Mouse (Mus musculus) midbrain, embryonic 10.5 days (tissue): ENCODE results near the gene Cyp21a1. TPM values are rescaled to one million over a fixed set of nuclear protein-coding genes. Genes with fewer than 3 reads are reported as not detected.
A peak's percentile ranks its signal among the peaks of the same experiment; 100 is the strongest.
"Not testable (repeated sequence)": the region's sequence is repeated elsewhere in the genome, so short reads cannot be mapped to it uniquely, and the experiment has no call there.

Experiments
- DNase-seq: peaks from one replicate; pipeline ENCODE4 v3.0.0-alpha.2; 2017; ENCODE audit warnings: low spot score
- H3K27ac ChIP-seq: fragments of 300-500 bp; sonication (generic); replicated peaks from 2 replicates; pipeline ENCODE4 v1.5.1; 2016; ENCODE audit warnings: mild to moderate bottlenecking
- H3K27me3 ChIP-seq: fragments of 300-500 bp; sonication (generic); 2 replicates; pipeline ENCODE4 v1.6.1; 2016; ENCODE audit warnings: low read depth, mild to moderate bottlenecking; ENCODE audit not compliant: poor library complexity, severe bottlenecking
- H3K36me3 ChIP-seq: fragments of 300-500 bp; sonication (generic); 2 replicates; pipeline ENCODE4 v1.6.1; 2016; ENCODE audit warnings: mild to moderate bottlenecking, moderate library complexity
- H3K4me1 ChIP-seq: fragments of 300-500 bp; sonication (generic); 2 replicates; pipeline ENCODE4 v1.6.1; 2016
- H3K4me3 ChIP-seq: fragments of 300-500 bp; sonication (generic); 2 replicates; pipeline ENCODE4 v1.5.1; 2016; ENCODE audit warnings: mild to moderate bottlenecking, moderate library complexity
- H3K9me3 ChIP-seq: fragments of 300-500 bp; sonication (generic); replicated peaks from 2 replicates; pipeline ENCODE4 v1.6.1; 2016; ENCODE audit warnings: mild to moderate bottlenecking
- WGBS: fragments of 180-500 bp; shearing (Covaris S2); methylation state at CpG from one replicate; pipeline ENCODE4 v1.1.7; 2016; 5-methylcytosine and 5-hydroxymethylcytosine counted together
- polyA plus RNA-seq: library from polyadenylated mRNA; unstranded; fragments of >200 nt; fragmentation: Nextera tagmentation; extraction: Ambion mirVana; gene quantifications from 2 replicates; pipeline ENCODE4 v1.2.1, GENCODE M21; 2016

Gene Cyp21a1
- polyA plus RNA-seq, result not detected in 2 replicates

DNA sequence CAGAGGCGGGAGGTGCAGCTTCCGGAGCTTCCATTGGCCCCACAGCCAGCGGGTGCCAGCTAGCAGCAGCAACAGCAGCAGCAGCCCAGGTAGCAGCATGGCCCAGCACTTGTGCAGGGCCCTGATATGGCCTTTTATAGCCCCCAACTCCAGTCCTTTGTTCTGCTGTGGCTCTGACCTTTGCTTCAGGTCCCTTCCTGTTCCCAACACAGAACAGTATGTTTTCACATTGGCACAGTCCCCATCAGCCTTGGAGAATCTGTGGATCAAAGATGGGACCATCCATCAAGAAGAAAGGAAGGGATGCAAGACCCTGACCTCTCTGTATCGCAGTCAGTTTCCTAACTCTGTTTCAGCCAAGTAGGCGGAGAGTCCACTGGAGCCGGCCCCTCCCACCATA, at the start of gene Cyp21a1:
Gene Cyp21a1, minus strand, starts transcription at position 261 of the 400 bp plus-strand sequence.
- DNase-seq, H3K4me1 ChIP-seq, H3K36me3 ChIP-seq, H3K4me3 ChIP-seq, H3K27ac ChIP-seq, H3K9me3 ChIP-seq, H3K27me3 ChIP-seq: not testable (repeated sequence)
- WGBS, result 84% methylated on average over 6 of the region's 6 CpGs

DNA sequence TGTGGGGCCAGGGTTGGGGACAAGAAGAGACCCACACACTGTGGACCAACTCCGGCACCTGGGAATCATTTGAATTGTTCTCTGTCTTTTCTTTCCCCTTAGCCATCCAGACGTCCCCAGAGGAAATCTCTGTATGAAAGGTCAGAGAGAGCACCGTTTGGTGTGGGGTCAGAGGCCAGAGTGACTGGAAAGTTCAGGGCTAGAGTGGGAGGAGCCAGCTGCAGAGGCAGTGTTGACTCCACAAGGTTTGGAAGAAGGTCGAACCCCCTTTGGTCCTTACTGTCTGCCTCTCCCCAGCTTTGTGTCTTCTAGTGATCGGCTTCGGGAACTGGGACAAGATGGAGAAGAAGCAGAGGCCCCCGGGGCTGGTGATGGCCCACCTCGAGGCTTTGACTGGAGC, 49.1 kb upstream of the Cyp21a1 start:
- 83% methylated on average over 8 of the region's 8 CpGs for WGBS
- Histone ChIP-seq H3K4me3 (no peak overlapping the region), H3K4me1 (peaks cover 30% of the 10 kb centered on the region), H3K9me3 (no peaks in the 10 kb centered on the region), H3K36me3 (peaks cover 63% of the 10 kb centered on the region), H3K27me3 (no peaks in the 10 kb centered on the region), H3K27ac (no peak overlapping the region)
- DNase-seq, result no peak

DNA sequence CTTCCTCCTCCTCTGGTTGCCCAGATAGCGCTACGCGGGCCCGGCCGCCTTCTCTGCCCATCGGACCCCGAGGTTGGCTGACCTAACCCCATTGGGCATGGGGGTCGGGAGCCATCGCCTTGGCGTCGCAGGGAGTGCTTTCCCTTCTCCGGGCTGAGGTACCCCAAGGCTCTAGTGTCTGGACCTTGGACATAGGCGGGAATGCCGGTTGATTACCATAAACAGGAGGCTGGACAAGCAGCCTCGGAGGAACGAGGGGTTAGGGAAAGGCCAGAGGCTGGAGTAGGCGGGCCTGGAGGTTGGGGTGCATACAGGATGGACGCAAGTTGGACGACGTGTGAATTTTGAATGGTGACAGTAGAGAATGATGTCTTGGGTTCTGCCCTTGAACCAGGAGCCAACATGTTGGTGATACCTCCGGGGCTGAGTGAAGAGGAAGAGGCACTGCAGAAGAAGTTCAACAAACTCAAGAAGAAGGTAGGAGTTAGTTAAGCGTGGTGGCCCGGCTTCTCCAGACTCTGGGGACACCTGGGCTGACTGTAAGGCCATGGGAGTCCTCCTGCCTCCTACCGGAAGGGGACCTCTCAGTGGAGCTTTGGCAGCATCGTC, 46.3 kb upstream of the Cyp21a1 start:
- Histone ChIP-seq H3K4me1 (peaks cover 30% of the 10 kb centered on the region), H3K27me3 (no peaks in the 10 kb centered on the region), H3K4me3 (peak overlapping the region; percentile 96), H3K36me3 (peaks cover 64% of the 10 kb centered on the region), H3K27ac (peak overlapping the region; percentile 88), H3K9me3 (no peaks in the 10 kb centered on the region)
- no peak for DNase-seq
- 2% methylated on average over 25 of the region's 25 CpGs for WGBS

DNA sequence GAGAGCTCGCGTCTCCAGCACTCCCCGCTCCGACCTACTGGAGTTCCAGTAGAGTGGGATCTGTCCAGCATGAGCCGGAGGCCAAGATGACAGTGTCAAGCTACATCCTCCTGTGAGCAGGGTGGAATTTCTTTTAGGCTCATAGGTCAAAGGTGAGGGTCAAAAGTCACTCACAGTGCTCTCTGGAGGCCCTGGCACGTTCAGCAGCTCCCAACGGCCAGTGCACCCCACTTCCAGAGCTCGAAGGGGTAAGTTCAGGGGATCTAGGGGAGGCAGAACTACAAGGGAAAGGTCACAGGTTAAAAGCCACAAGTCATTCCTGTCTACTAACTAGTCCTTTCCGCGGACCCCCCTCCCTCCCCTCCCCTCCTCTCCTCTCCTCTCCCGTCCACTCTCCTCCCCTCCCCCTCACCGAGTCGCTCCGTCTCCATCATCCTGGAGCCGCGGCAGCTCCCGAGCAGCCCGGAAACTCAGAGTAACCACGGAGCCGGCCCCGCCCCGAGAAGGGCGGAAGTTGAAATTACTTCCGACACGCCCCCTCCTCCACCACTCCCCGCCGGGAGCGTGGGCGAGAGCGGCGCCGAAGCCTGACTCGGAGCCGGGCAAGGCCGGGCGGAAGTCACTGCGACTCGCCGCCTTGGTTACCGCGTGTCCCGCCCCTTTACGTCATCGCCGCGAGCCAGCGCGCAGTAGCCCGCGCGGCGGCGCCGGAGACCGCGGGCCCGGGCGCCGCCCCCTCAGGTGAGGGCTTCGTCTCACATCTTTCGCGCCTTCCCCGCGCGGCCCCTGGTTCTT, 45.6 kb upstream of the Cyp21a1 start, which contains the start of the genes Skiv2l and Nelfe:
Gene Skiv2l, minus strand, starts transcription at position 489 of the 795 bp plus-strand sequence.
Gene Nelfe, plus strand, starts transcription at position 670 of the 795 bp plus-strand sequence.
- Histone ChIP-seq H3K27me3 (no peaks in the 10 kb centered on the region), H3K36me3 (peaks cover 64% of the 10 kb centered on the region), H3K4me3 (peak within 1 kb of the TSS; percentile 96), H3K9me3 (no peaks in the 10 kb centered on the region), H3K27ac (peak within 1 kb of the TSS; percentile 88), H3K4me1 (peaks cover 30% of the 10 kb centered on the region)
- peak; percentile 98 for DNase-seq
- 1% methylated on average over 65 of the region's 65 CpGs for WGBS

DNA sequence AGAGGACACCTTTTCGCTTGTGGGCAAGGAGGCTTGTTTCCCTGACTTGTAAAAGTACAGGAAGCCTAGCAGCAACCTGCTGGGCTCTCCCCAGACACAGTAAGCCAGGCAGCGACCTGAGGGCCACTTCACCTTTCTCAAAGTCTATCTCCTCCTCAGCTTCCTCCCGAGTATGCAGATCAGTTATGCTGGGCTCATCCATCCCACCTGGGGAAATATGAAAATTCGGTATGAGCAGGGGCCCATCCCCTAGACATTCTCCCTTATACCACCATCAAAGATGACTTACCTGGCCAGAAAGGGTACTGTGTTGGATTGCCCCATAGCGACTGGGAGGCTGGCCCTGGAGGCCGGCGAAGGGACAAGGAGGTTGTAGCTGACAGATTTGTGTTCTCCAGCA, 43.3 kb upstream of the Cyp21a1 start:
- no peak for DNase-seq
- Histone ChIP-seq H3K4me3 (no peak overlapping the region), H3K27me3 (no peaks in the 10 kb centered on the region), H3K27ac (no peak overlapping the region), H3K36me3 (peaks cover 64% of the 10 kb centered on the region), H3K4me1 (peaks cover 30% of the 10 kb centered on the region), H3K9me3 (no peaks in the 10 kb centered on the region)
- WGBS, result 93% methylated on average over 7 of the region's 7 CpGs

DNA sequence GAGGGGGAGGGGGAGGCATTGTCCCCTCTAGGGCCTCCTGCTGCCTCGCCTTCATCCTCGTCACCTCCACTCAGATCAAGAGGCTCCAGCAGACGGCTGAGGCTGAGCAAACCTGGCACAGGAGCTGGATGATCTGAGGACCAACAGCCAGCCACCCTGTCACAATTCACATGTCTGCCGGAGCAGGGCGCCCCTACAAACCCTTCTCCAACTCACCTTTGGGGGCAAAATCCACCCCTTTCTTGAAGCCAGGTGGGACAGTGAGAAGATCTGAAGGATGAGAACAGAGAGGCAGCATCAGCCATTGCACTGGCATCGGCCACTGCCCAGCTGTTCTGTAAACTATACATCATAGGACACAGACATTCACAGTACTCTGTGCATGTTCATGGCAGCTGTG, 42.8 kb upstream of the Cyp21a1 start:
- Histone ChIP-seq H3K27me3 (no peaks in the 10 kb centered on the region), H3K4me3 (no peak overlapping the region), H3K36me3 (peaks cover 64% of the 10 kb centered on the region), H3K4me1 (peaks cover 28% of the 10 kb centered on the region), H3K9me3 (no peaks in the 10 kb centered on the region), H3K27ac (no peak overlapping the region)
- no peak for DNase-seq
- 88% methylated on average over 6 of the region's 6 CpGs for whole genome bisulfite sequencing

DNA sequence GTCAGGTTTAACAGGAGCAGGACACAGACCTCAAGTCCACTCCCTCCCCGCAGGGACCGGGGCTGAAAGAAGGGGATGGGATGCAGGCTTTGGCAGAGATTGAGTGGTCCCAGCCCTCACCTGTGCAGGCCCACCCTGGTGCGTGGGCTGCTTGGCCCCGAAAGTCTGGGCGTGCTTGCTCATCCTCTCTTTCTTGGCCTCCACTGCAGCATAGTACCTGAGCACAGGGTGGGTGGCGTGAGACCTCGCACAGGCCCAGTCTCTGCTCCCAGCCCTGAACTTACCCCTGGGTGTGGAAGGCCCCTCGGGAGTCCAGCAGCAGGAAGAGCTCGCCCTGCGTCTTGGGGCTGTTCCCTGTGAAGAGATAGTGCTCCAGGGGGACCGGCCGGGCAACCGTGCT, 40.5 kb upstream of the Cyp21a1 start:
- H3K4me3 ChIP-seq, result no peak overlapping the region
- H3K36me3 ChIP-seq, result peaks cover 84% of the 10 kb centered on the region
- WGBS, result 94% methylated on average over 13 of the region's 13 CpGs

DNA sequence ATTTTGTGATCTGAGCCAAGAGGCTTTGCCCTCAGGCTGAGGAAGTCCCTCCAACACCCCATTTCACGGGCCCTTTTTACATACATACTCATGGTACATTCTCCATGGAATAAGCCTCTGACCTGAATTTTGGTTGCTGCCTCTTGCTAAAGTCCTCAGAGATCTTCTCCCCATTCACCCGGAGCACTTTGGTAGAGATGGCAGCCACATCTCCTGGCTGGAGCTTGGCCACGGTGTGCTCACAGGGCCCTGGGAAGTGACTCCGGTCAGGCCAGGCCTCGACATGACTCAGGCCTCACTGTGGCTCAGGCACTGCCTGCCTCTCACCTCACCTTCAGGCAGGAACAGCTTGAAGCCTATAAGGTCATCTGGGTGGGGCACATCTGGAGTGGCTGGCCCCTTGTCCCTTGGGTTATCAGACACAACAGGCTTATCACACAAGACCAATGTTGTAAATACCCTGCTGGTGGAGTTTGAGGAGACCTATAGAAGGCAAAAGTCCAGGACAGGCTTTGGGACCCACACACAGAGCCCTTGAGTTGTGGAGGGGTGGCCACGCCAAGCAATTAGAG, 36.5 kb upstream of the Cyp21a1 start:
- peaks cover 29% of the 10 kb centered on the region for H3K4me1 ChIP-seq
- no peak for DNase-seq
- H3K4me3 ChIP-seq, result no peak overlapping the region
- H3K36me3 ChIP-seq, result peaks cover 82% of the 10 kb centered on the region
- WGBS, result 82% methylated on average over 6 of the region's 6 CpGs
- no peaks in the 10 kb centered on the region for H3K9me3 ChIP-seq
- no peaks in the 10 kb centered on the region for H3K27me3 ChIP-seq
- no peak overlapping the region for H3K27ac ChIP-seq

More for the DNA sequence above, 40.5 kb upstream of the Cyp21a1 start:
- Histone ChIP-seq H3K27me3 (no peaks in the 10 kb centered on the region), H3K4me1 (peaks cover 8% of the 10 kb centered on the region), H3K27ac (no peak overlapping the region), H3K9me3 (no peaks in the 10 kb centered on the region)
- DNase-seq, result no peak

DNA sequence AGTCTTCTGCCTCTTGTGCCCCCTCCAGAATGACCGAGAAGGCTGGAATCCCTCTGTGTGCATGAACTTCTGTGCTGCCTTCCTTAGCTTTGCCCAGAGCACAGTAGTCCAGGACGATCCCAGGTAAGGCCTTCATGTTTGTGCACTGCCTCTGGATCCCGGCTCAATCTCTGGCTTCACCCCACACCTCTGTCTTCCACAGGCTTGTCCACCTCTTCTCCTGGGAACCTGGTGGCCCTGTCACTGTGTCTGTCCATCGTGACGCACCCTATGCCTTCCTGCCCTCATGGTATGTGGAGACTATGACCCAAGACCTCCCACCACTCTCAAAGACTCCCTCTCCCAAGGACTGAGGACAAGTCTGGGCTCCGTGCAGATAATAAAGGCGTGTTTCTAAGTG, 34.4 kb upstream of the Cyp21a1 start:
- no peak for DNase-seq
- peaks cover 70% of the 10 kb centered on the region for H3K36me3 ChIP-seq
- no peak overlapping the region for H3K27ac ChIP-seq
- peaks cover 34% of the 10 kb centered on the region for H3K4me1 ChIP-seq
- no peaks in the 10 kb centered on the region for H3K9me3 ChIP-seq
- no peaks in the 10 kb centered on the region for H3K27me3 ChIP-seq
- H3K4me3 ChIP-seq, result peak overlapping the region; percentile 84
- 90% methylated on average over 7 of the region's 7 CpGs for WGBS

DNA sequence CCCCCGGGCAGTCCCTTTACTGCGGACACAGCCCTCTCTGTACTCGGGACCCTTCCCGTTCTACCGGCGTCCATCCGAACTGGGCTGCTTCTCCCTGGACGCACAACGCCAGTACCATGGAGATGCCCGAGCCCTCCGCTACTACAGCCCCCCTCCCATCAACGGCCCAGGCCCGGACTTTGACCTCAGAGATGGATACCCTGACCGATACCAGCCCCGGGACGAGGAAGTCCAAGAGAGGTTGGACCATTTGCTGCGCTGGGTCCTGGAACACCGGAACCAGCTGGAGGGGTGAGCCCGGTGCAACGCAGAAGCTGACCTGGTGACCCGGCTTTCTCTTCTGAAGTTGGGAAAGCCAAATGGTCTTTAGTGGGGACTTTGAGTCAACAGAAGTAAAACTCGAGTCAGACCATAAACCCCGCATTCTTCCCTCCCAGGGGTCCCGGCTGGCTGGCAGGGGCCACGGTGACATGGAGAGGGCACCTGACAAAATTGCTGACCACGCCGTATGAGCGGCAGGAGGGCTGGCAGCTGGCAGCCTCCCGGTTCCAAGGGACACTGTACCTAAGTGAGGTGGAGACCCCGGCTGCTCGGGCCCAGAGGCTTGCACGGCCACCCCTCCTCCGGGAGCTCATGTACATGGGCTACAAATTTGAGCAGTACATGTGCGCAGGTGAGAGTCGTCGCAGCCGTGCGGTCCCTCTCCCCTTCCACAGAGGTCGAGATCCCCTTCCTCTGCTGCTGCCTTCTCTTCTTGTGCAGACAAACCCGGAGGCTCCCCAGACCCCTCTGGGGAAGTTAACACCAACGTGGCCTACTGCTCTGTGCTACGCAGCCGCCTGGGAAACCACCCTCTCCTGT, 33.3 kb upstream of the Cyp21a1 start:
- 42% methylated on average over 43 of the region's 43 CpGs for WGBS
- H3K4me1 ChIP-seq, result peaks cover 34% of the 10 kb centered on the region
- H3K27ac ChIP-seq, result peak overlapping the region; percentile 84
- H3K9me3 ChIP-seq, result no peaks in the 10 kb centered on the region
- H3K4me3 ChIP-seq, result peak overlapping the region; percentile 84
- peak; percentile 20 for DNase-seq
- H3K36me3 ChIP-seq, result peaks cover 70% of the 10 kb centered on the region
- H3K27me3 ChIP-seq, result no peaks in the 10 kb centered on the region

DNA sequence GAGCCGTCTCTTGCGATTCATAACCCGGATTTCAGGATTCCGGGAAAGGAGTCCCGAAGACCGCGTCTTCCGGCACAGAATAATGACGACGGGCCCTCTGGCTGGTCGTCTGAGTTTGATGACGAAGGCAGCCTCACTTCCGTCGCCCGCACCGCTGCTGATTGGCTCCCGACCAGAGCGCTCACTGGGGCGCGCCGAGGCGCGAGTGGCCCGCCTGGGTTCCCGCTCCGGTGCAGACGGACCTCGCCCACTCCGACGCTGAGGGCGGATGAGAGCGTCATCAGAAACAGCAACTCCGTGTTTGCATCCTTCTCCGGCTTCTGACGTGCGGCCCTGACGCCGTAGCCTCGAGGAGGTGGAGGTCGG, 32.5 kb upstream of the Cyp21a1 start, which contains the start of the genes Stk19 and Dxo:
Gene Stk19, minus strand, starts transcription at position 90 of the 366 bp plus-strand sequence.
Gene Dxo, plus strand, starts transcription at position 164 of the 366 bp plus-strand sequence.
- peak; percentile 98 for DNase-seq
- H3K9me3 ChIP-seq, result no peaks in the 10 kb centered on the region
- H3K27me3 ChIP-seq, result no peaks in the 10 kb centered on the region
- H3K36me3 ChIP-seq, result peaks cover 70% of the 10 kb centered on the region
- peak within 1 kb of the TSS; percentile 84 for H3K27ac ChIP-seq
- WGBS, result under 1% methylated on average over 40 of the region's 40 CpGs
- peak within 1 kb of the TSS; percentile 84 for H3K4me3 ChIP-seq
- H3K4me1 ChIP-seq, result peaks cover 34% of the 10 kb centered on the region
